Mouse (Mus musculus): ENCODE data around the gene Wdr82.

DNA sequence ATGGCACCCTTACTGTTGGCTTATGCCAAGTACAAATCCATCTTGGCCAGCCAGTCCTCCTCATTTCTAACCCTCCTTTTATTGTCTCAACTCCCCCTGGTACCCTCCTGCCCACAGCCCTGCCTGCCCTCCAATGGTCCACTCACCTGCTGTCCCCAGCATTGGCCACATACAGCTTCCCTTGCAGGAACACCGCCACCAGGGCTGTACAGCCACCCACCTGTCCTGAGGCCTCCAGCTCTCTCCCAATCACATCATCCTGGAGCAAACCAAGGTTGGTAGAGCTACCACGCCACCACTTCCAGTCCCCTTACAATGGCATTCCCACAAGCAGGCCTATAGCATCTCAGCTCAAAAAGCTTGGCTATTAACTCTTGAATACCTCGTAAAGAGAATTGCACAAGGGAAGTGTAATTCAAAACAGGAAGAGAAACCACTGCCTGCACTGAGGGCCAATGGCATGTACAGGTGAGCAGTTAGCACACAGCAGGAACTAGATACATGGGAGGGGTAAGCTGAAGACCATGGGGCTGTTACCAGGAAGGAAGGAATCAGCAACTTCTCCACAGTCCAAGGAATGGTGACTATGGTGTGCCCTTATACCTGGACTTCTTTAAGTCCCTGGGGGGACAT, 26.5 kb downstream of the Wdr82 start:
- TF ChIP-seq CTCF (IDR thresholded peaks at IDR 0.05; ENCODE audit: low read depth), result no peak
- TF ChIP-seq EP300 (IDR thresholded peaks at IDR 0.05; ENCODE audit: low read depth), result no peak

Measured in heart, postnatal 0 days (tissue).